Mouse (Mus musculus) right cerebral cortex, postnatal 10 days (tissue): Measurements from ENCODE around the gene Ric3.

Experiments
- DNase-seq, 2 experiments: peaks; one replicate each; pipeline ENCODE4 v3.0.0; 2021; ENCODE audit warnings: low spot score in 2 of 2

The Ric3 gene

DNA sequence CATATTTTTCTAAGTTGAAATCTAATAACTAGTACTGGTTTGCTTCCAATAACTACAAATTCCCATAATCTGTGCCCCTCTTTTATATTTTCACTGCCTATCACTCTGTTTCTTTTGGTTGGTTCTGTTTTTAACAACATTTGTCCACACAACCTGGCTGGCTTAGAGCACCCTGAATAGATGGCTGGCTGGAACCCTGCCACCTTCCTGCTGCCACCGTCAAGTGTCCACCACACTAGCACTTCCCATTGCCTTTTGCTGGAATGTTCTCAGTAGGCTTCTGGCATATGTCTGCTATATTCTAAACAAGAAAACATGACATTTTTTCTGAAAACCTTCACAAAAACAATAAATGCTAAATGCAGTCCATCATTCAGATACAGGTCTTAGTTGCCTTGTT, 32.3 kb downstream of the Ric3 start:
- no peak for DNase-seq

GRCm38 (mm10) chr7:109045876-109046275, 37.3 kb downstream of the Ric3 start:
- DNase-seq: no peak

- peak; percentile 76 to 82 for DNase-seq
Measured at GRCm38 (mm10) chr7:109039445-109039844, 43.7 kb downstream of the Ric3 start.

- peak in 1 of 2 experiments; percentile 11 for DNase-seq
Measured at GRCm38 (mm10) chr7:109038987-109039386, 44.1 kb downstream of the Ric3 start.

GRCm38 (mm10) chr7:109038121-109038735, 44.9 kb downstream of the Ric3 start:
- peak in 1 of 2 experiments; percentile 18 for DNase-seq

DNA sequence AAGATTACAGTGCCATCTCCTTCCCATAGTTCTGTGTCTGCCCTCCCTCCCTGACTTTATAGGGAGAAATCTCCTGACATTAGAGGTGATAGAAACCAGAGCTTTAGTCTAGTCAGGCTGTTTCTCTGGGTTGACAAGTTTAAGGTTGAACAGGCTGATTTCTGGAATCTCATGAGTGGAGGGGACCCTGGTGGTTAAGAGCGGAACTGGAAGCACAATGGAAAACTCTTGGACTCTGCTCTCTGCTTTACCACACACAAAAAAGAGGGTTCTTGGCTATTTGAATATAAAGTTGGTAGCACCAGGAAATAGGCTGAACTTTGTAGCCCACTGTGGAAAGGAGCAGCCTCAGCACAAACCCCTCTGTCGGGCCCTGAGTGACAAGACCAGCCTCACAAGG, 51.1 kb downstream of the Ric3 start:
- peak in 1 of 2 experiments; percentile 20 for DNase-seq

GRCm38 (mm10) chr7:109031331-109031730, 51.8 kb downstream of the Ric3 start:
- peak; percentile 29 to 39 for DNase-seq

- peak in 1 of 2 experiments; percentile 21 for DNase-seq
Measured at GRCm38 (mm10) chr7:109029961-109030465, 53.1 kb downstream of the Ric3 start.

- DNase-seq: peak; percentile 66 to 82
Measured at GRCm38 (mm10) chr7:109028204-109028603, 54.9 kb downstream of the Ric3 start.

GRCm38 (mm10) chr7:109027721-109028120, 55.4 kb downstream of the Ric3 start:
- peak in 1 of 2 experiments; percentile 42 for DNase-seq

DNA sequence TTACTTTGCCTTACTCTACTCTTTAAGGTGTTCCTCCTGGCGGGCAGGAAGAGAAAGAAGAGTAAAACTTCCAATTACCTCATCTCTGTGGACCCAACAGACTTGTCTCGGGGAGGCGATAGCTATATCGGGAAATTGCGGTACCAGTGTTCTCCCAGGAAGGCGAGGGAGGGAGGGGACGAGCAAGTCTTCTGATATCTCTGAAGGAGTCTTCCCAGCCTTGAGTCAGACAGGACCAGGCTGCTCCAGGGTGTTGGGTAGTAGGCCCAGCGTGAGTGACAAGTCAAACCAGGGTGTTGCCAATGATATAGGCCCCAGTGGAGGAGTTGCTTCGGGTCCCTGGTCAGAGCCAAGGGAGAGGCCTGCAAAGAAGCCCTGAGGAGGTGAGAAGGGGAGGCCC, 56.2 kb downstream of the Ric3 start:
- no peak for DNase-seq

DNA sequence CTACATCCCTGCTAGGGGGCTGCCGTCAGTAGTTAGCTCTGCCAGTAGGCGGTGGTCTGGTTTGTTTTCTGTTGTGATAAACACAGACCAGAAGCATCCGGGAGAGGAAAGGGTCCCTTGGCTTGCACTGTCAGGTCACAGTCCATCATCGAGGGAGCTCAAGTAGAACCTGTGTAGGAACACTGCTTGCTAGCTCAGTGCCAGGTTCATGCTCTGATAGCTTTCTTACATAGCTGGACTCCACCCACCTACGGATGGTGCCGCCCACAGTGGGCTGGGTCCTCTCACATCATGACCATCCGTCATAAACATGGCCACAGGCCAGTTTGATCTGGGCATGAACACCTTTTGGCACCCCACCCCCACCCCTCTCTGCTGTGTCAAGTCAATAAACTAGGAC, 57.4 kb downstream of the Ric3 start:
- no peak for DNase-seq

GRCm38 (mm10) chr7:109021428-109021827, 61.7 kb downstream of the Ric3 start:
- DNase-seq: peak; percentile 73 to 82

GRCm38 (mm10) chr7:109019243-109019642, 63.9 kb downstream of the Ric3 start:
- no peak for DNase-seq

DNA sequence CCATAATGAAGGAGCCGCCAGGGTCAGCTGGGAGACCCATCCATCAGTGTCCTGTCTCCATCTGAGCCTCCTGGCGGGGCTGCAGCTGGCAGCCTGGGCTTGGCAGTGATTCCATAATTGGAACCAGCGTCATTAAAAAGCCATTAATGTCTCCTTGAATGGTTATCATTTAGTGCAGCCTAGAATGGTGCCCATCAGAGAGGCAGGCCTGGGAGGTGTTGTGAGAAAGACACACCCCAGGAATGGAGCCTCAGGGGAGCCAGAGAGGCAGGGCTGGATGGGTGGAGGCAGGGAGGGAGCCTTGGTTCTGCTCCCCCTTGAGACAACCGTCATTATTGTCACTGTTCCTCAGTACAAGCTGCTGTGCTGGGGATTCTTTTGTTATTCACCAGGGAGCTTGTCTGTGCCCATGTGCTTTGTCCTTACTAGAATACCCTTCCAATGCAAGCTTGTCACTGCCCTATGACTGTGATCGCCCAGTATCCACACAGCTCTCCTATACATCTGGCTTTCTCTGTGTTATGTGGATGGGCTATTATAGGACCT, 66.7 kb downstream of the Ric3 start:
- DNase-seq: no peak

GRCm38 (mm10) chr7:109014851-109015250, 68.3 kb downstream of the Ric3 start:
- no peak for DNase-seq

GRCm38 (mm10) chr7:109012998-109013625, 70.0 kb downstream of the Ric3 start:
- peak; percentile 58 to 62 for DNase-seq

DNA sequence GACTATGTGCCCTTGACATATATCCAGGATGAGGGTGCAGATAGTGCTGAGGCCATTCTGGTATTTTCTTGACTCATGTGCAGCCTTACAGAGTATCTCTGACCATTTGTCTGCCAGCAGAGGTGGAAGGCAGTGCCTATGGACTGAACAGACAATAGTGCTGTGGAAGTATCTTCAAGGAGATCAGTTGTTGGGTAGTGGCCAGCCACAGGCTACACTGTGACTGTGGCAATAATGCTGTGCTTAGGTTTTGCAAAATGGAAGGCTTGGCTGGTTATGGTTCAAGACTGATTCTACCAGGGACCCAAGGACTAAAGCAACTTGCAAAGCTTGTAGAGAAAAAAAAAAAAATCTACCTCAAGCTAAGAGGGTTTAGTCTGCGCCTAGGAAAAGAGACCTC, 70.6 kb downstream of the Ric3 start:
- no peak for DNase-seq

DNA sequence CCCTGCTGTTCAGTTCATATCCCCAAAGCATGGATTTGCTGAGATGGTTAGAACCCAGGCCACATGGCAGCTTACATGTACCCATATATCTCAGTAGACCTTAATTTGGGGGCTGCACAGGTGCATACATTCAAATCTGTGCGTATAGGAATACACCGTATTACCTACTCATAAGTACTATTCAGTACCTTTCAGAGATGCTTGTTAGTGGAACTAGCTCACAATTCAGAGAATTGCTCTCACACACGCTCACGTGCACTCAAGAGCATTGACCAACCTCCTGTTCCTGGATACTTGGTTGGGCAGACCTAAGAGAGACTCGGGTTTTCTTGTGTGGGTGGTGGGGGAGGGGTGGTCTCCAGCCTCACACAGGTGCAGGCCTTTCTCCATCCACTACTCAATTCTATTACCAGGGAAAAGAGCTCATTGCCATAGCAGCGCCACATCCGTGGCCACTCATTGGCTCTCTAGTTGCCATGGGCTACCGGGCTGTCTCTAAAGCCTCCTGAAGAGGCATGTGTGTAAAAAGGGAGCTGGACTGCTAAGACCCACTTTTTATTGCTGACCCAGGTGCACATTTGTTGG, 71.4 kb downstream of the Ric3 start:
- DNase-seq: peak; percentile 82 to 92

DNA sequence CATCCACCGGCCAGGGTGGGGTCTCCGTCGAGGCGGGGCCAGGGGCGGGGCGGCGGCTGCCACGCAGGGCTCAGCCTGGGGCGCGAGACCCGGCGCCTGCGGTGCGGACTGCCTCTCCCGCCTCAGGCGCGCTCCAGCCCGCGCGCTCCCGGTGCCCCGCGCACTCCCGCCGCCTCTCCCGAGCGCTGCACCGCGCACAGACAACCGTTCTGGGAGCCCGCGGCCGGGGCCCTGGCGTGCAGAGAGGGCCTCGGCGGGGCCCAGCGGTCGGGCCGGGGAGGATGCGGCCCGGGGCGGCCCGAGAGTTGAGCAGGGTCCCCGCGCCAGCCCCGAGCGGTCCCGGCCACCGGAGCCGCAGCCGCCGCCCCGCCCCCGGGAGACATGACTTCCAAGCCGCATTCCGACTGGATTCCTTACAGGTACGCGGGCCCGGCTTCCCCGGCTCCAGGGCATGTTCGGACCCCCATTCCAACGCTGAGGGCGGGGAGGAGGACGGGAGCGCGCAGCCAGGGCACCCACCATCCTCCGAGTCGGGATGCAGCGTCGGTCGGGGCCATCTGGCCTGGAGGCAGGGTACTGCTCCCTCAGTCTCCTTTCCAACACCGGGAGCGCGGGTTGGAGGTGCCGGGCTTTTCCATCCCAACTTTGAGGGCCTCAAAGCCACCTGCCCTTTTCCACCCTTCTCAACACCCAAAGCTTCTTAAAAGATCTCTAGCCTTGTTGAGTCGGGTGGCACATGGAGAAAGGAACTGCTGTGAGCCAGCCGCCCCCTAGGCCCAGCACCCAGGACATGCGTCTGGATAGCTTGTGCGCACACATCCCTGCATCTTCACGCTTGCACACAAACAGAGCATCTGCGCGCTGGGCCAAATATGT, 72.2 kb downstream of the Ric3 start:
- peak; percentile 71 to 74 for DNase-seq

GRCm38 (mm10) chr7:109009260-109009659, 73.9 kb downstream of the Ric3 start:
- DNase-seq: no peak

GRCm38 (mm10) chr7:109003653-109004052, 79.5 kb downstream of the Ric3 start:
- no peak for DNase-seq
